Mouse (Mus musculus) bone marrow macrophage, adult 2 months (primary cell): Measurements from ENCODE around the gene Ier5l. TPM values are rescaled to one million over a fixed set of nuclear protein-coding genes. Genes with fewer than 3 reads are reported as not detected.

Experiments
- H3K27ac ChIP-seq: 2 replicates; pipeline ENCODE4 v1.5.1; 2012; ENCODE audit warnings: low read depth, low read length; ENCODE audit not compliant: insufficient read depth
- H3K4me1 ChIP-seq: 2 replicates; pipeline ENCODE4 v1.6.1; 2012; ENCODE audit warnings: low read length; ENCODE audit not compliant: control insufficient read depth, insufficient read depth
- H3K4me3 ChIP-seq: 2 replicates; pipeline ENCODE4 v1.5.1; 2012; ENCODE audit warnings: mild to moderate bottlenecking, low read length, moderate library complexity; ENCODE audit not compliant: insufficient read depth
- CTCF ChIP-seq: IDR thresholded peaks from 2 replicates; pipeline ENCODE4 v1.5.1; 2012; ENCODE audit warnings: low read depth, mild to moderate bottlenecking, low read length, moderate library complexity
- POLR2A ChIP-seq: IDR thresholded peaks from 2 replicates; pipeline ENCODE4 v1.6.1; 2012; ENCODE audit warnings: mild to moderate bottlenecking, low read depth, low read length, borderline replicate concordance
- polyA plus RNA-seq: library from polyadenylated mRNA; stranded (reverse); fragments of >200 nt; gene quantifications from 2 replicates; pipeline ENCODE4 v1.2.4, GENCODE M21; 2012; ENCODE audit not compliant: missing spikeins, insufficient read depth, insufficient read length

The Ier5l gene
- polyA plus RNA-seq, 1 experiment = 2.0 TPM

- Histone ChIP-seq H3K4me1 (peaks cover 38% of the 10 kb centered on the region), H3K4me3 (no peak overlapping the region), H3K27ac (no peak overlapping the region)
- TF ChIP-seq POLR2A (no peak), CTCF (no peak)
Observed at GRCm38 (mm10) chr2:30444006-30444405, 30.0 kb downstream of the Ier5l start.

- TF ChIP-seq CTCF (no peak), POLR2A (no peak)
- Histone ChIP-seq H3K4me3 (no peak overlapping the region), H3K4me1 (peaks cover 38% of the 10 kb centered on the region), H3K27ac (no peak overlapping the region)
Observed at GRCm38 (mm10) chr2:30443281-30443680, 30.7 kb downstream of the Ier5l start.

GRCm38 (mm10) chr2:30442498-30442890, 31.5 kb downstream of the Ier5l start:
- peak overlapping the region; percentile 59 for H3K4me3 ChIP-seq
- TF ChIP-seq CTCF (no peak), POLR2A (no peak)
- H3K27ac ChIP-seq = peak overlapping the region; percentile 99
- H3K4me1 ChIP-seq = peaks cover 37% of the 10 kb centered on the region

- no peak for TF ChIP-seq POLR2A
- H3K4me3 ChIP-seq = peak overlapping the region; percentile 59
- H3K27ac ChIP-seq = peak overlapping the region; percentile 99
- peaks cover 35% of the 10 kb centered on the region for H3K4me1 ChIP-seq
Observed at GRCm38 (mm10) chr2:30441518-30442497, 32.2 kb downstream of the Ier5l start.

GRCm38 (mm10) chr2:30440701-30441517, 33.1 kb downstream of the Ier5l start:
- peak overlapping the region; percentile 37 for H3K4me3 ChIP-seq
- H3K4me1 ChIP-seq = peaks cover 39% of the 10 kb centered on the region
- TF ChIP-seq CTCF = peak; percentile 48
- TF ChIP-seq POLR2A = no peak
- peak overlapping the region; percentile 99 for H3K27ac ChIP-seq

GRCm38 (mm10) chr2:30440211-30440700, 33.8 kb downstream of the Ier5l start:
- Histone ChIP-seq H3K27ac (peak overlapping the region; percentile 99), H3K4me1 (peaks cover 39% of the 10 kb centered on the region), H3K4me3 (no peak overlapping the region)
- TF ChIP-seq CTCF = no peak

GRCm38 (mm10) chr2:30439631-30440030, 34.4 kb downstream of the Ier5l start:
- peak overlapping the region; percentile 99 for H3K27ac ChIP-seq
- H3K4me1 ChIP-seq = peaks cover 39% of the 10 kb centered on the region
- TF ChIP-seq POLR2A = no peak
- no peak for TF ChIP-seq CTCF
- no peak overlapping the region for H3K4me3 ChIP-seq

GRCm38 (mm10) chr2:30437791-30438190, 36.2 kb downstream of the Ier5l start:
- H3K4me1 ChIP-seq = peaks cover 34% of the 10 kb centered on the region

GRCm38 (mm10) chr2:30436809-30437208, 37.2 kb downstream of the Ier5l start:
- Histone ChIP-seq H3K27ac (no peak overlapping the region), H3K4me1 (peaks cover 25% of the 10 kb centered on the region), H3K4me3 (no peak overlapping the region)
- no peak for TF ChIP-seq POLR2A
- TF ChIP-seq CTCF = no peak

More at GRCm38 (mm10) chr2:30437791-30438190, 36.2 kb downstream of the Ier5l start:
- Histone ChIP-seq H3K27ac (no peak overlapping the region), H3K4me3 (no peak overlapping the region)
- TF ChIP-seq POLR2A (no peak), CTCF (no peak)

- Histone ChIP-seq H3K4me3 (no peak overlapping the region), H3K27ac (no peak overlapping the region), H3K4me1 (peaks cover 20% of the 10 kb centered on the region)
- TF ChIP-seq POLR2A = no peak
Observed at GRCm38 (mm10) chr2:30436156-30436545, 37.9 kb downstream of the Ier5l start.
